Mouse (Mus musculus) retina, postnatal 7 days (tissue): Measurements from ENCODE around the gene Gulp1.
A peak's percentile ranks its signal among the peaks of the same experiment; 100 is the strongest.

ENCODE experiments used
- DNase-seq: peaks from one replicate; pipeline ENCODE4 v3.0.0-alpha.2; 2012; ENCODE audit warnings: low read depth, low spot score

Gene Gulp1

DNA sequence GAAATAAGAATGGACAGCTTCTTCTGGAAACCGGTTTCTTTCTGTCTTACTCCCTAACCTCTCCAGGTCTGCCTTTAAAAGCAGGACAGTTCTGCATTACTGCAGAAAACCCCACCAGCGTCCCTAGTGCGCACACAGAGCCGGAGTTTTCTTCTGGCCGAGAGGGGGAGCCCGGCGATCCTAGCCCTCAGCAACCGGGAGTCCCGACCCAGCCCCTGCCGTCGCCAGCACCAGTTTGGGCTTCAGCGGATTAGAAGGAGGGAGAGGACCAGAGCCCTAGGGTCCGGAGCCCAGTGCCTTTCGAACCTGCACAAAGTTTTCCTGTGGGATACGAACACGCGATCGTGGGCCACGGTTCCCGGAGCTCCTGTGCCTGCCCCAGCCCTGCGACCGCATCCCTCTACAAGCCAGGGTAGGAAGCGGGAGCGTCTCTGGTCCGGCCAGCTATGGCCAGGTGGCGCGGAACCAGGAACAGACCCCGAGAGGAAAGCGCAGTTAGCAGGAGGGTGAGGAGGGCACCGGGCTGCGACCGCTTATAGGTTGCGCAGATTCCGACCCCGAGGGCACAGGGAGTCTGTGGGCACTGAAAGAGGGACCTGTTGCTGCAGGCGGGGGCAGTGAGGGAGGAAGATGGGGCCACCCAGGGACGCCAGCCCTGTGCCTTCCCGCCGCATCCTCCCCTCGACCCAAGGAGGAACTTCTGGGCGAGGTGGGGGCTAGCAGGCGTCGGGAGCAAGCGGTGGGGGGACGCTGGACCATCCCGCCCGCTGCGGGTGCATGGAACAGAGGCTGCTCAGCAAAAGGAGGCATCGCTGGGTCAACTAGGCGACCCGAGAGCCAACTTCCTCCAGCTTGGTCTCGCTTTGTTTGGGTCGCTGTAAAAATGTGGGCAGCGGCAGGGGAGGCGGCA is at the start of gene Gulp1:
TSS of gene Gulp1 (plus strand) at position 51 of the 910 bp plus-strand sequence.
- peak; percentile 40 for DNase-seq

DNA sequence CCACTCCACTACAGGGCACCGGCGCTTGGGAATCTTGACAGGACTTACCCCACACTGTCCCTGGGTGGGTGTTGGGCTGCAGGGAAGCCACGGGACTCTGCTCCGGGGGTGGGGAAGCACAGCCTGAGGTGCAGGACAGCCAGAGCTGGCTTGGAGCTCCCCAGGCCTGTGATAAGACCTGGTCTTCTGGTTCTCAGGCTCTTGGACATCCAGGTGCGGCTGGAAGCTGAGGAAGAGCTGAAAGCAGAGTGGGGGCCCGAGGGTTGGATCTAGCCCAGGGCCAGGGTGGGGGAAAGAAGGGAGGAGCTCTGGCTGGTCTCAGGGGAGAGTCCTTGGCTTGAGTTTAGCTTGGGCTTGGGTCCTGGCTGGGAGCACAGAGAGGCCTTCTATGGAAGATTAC is 1.1 kb upstream of the Gulp1 start:
- no peak for DNase-seq

DNA sequence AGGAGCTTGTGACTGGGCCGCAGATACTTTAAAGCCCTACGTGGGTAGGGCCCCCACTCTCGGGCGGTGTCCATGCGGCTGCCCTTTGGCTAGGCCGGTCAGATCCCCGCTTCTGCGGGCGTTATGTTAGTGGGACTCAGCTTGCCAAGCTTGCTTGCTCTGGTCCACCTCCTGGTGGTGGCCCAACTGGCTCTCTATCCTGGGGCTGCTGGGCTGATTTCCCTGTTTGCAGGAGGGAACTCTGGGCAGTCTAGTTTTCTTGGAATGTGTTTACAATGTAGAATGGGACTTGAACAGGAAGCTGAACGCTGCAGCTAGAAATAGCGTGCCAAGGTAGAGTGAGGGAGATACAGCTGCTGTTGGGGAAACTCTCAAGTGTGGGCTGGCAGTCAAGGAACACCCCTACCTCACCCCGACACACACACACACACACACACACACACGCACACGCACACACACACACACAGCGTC is 1.1 kb downstream of the Gulp1 start:
- DNase-seq, result peak; percentile 31

DNA sequence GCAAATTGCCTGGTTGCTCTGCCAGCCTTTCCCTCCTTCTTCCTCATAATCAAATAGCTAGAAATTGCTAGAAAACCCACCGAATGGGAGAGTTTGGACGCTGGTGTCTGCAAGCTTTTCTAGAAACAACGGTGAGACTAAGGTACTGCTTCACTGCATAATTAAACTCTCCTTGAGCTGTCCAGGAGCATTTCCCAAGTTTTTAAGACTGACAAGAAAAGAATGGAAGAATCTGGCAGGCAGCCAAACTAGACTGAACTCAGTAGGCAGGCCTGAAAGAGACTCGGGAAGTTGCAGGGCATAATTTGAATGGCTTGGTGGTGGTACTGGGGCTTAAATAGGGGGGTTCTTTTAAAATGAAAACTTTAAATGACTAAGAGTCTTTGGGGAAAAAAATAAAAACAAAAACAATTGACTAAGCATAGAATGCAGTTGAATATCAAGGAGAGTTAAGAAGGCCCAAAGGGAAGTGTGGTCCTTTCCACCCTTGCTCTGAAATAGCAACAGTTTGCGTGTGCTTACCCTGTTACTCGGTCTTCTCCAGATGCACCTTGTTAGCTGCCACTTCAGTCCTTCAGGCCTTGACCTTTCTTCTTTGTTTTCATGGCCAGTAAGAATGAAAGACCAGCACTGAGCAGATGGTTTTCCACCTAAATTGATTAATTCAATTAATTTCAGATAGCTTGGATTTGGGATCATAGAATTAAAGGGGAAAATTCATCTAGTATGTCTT is 2.0 kb downstream of the Gulp1 start:
- DNase-seq, result peak; percentile 13

DNA sequence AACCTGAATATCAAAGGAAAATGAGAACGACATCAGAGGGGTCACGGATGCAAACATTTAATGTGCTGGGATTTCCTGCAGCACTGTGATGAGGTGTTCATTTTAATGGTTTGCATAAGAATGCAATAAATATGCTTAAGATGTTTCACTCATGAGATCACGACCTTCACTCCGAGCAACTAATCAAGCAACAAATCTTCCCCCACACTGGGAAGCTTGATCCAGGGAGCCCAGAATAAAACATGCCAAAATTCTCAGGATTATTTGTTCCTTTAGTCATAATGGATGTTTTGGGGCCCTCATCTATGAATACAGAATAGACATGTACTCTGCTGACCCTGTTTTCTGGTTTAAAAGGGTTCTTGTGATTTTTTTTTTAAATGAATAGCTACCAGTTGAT is 16.1 kb downstream of the Gulp1 start:
- DNase-seq, result no peak

DNA sequence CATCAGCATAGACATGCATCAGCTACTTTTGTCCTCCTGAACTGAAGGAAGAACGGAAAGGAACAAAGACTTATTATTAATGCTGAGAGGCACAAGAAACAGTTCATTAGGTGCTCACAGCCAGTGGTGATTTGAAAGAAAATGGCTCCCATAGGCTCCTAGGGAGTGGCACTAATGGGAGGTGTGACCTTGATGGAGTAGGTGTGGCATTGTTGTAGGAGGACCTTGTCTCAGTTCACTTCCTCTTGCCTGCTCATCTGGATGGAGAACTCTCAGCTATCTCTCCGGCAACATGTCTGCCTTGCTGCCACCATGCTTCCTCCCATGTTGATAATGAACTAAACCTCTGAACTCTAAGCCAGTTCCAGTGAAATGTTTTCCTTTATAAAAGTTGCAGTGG is 17.0 kb downstream of the Gulp1 start:
- no peak for DNase-seq

DNA sequence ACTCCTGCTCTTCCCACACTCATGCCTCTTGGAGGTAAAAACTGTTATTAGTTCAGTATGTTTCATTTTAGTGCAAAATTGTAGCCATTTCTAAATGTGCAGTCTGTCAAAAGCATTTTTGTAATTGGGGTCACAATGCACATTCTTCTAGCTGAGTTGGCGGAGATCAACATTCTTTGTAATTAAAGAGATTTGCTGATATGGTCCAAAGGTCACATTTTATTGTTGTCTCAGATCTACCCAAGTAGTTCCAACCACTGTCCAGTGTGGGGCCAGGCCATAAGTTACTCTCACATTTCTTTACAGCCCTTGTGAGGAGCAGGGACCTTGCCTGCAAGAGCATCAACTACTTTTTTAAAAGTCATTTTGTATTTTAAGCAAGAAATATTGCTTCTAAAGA is 24.7 kb downstream of the Gulp1 start:
- no peak for DNase-seq

DNA sequence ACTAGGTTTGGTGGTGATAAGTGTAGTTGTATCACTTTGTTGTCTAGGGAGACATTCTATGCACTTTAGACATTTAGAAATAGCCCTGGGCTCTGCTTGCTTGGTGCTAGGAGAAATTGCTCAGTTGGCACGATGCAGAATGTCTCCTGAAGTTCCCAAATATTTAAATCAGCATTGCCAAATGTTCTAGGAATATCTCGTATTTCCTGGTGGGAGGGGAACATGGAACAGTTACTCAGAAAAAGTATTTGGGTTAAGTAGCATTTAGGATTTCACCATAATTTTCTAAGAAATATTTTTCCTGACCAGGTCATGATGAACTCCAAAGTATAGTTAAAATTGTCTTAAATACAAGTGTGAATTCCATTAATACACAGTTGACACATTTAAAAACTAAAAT is 25.3 kb downstream of the Gulp1 start:
- no peak for DNase-seq

DNA sequence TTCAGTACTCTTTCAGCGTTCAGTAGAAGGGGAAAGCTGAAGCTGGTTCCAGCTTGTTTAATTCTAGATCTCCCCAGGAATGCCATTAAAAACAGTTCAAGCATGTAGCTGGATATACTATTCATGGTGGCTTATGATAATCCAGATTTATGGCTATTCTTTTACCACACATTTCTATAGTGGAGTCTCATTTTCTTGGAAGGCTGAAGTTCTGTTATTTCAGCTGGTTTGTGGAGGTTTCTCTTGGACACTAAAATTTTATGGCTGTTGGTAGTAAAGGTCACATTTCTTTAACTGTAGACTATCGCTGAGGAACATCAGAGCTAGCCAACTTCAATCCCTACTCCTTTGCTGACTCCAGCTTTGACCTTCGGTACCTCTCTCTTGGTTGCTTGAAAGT is 29.1 kb downstream of the Gulp1 start:
- DNase-seq, result no peak

DNA sequence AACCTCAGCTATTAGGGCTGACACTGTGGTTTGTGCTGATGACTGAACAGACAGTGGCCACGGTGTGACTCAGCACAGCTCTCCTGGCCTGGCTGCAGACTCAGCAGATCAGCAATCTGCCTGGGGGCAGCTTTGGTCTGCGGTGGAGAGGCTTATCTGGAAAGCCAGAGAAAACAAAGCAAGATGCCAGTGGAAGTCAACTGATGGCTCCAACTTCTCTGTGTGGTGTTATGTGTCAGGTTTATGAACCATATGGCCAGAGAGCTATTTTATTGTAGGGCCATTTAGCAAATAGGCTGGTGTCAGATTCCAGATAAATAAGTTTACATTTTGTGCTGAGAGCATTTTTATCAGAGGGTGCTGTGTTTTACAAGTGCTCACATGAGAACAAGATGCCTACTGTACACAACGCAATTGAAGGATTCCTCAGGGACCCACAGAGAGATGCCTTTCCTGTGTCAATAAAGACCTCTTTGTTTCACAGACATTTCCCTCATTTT is 33.6 kb downstream of the Gulp1 start:
- DNase-seq, result peak; percentile 57

DNA sequence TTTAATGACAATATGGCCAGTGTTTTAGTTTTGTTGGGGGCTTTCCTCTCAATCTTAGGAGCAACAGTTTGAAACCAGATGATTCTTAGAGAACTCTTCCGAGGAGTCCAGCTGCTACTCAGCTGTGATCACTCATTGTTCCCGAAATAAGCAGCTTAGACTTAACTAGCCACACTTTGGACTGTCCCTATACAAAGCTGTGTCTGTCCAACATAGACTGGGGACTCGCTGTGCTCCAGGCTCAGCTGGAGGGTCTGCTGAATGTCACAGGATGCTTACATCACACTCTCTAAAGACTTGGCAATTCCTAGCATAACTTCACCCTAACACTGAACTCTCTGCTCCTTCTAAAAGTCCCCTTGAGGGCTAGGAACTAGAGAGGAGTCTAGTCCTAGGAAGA is 40.4 kb downstream of the Gulp1 start:
- peak; percentile 11 for DNase-seq

DNA sequence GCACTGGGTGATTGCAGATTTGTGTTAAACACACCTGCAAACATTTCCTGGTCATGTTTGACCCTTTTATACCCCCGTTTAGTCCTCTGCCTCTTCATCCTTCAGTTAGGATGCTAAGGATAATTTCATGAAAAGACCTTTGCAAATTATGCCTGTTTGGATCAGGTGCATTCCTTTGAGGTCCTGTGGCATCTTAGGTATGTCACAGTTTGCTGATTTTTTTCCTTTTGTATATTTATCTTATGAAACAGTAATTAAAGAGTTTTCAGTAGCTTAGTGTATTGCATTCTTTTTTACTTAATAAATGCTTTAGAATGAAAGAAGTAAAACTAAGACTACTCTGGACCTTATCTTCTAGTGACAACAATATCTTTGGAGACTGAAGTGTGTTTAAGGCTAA is 41.8 kb downstream of the Gulp1 start:
- no peak for DNase-seq

DNA sequence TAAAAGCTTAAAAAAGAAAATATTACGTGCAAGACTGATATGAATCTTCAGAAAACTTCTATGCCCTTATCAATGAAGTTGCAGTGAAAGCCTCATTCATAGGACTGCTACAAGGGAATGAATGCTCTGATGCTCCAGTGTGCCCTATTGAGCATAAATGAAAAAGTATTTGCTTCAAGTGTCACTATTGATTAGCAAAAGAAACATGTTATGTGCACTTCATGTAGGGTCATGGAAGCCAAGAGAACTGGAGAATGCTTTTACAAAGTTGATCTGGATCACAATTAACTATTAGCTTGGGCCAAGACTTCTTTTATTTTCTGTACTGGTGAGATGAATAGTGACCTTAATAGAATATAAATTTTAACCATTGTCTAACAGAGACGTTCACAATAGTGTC is 47.0 kb downstream of the Gulp1 start:
- no peak for DNase-seq

DNA sequence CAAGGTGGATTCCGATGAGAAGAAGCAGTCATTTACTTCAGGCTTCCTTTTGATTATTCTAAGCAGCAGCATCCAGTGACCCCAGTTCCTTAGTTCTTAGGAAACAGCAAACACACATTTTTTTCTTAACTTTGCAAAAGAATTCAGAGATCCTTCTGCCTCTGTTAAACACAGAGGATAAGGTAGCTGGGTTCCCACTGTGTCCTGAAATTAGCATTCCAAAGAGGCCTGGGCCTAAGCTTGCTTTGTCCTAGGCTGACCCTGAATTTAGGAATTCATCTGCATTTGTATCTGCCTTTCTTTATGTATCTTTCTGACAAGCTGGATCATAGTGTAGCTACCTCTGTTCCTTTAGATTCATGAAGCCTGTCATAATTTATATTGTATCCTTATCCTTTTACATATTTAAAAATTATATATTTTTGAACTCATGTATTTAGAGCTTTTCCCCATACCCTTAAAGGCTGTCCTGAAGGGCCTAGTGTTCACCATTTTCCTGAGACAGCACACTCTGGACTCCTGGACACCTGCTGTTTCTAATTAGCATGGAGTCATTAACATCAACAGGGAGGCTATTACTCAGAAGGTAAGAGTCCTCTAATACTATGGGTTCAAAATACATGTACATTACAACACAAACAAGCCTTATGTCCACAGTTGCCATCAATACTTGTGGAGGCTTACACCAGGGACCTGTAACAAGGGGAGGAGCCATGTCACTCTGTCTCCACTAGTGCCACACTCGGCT is 62.2 kb downstream of the Gulp1 start:
- DNase-seq, result no peak

DNA sequence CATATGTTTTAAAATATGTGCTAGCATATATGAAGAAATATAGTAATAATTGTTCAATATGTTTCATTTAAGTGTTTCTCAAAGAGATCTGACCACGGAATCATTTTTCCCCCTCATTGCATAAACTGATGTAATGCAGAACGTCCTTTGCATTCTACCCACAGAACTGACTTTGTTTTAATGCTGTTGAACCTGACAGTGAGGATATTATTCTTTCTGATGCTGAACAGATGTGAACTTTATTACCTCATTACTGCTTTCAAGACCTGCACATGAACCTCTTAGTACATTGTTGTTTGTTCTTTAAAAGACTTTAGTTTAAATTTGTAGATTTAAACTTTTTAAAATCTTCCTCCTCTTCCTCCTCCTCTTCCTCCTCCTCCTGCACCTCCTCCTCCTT is 67.4 kb downstream of the Gulp1 start:
- no peak for DNase-seq

DNA sequence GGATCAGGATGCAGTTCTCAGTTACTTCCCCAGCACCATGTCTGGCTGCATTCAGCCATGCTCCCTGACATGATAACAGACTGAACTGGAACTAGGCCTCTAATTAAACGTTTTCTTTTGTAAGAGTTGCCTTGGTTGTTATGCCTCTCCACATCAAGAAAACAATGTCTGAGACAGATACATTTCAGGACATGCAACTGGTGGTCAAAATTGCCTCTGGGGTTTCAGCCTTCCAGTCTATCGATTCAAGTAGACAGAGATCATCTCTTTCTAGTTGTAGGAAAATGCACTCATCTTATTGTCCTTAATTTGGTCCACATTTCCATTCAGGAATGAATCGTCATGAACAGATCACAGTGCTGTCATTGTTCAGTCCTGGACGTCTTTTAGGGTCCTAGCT is 83.2 kb downstream of the Gulp1 start:
- no peak for DNase-seq

DNA sequence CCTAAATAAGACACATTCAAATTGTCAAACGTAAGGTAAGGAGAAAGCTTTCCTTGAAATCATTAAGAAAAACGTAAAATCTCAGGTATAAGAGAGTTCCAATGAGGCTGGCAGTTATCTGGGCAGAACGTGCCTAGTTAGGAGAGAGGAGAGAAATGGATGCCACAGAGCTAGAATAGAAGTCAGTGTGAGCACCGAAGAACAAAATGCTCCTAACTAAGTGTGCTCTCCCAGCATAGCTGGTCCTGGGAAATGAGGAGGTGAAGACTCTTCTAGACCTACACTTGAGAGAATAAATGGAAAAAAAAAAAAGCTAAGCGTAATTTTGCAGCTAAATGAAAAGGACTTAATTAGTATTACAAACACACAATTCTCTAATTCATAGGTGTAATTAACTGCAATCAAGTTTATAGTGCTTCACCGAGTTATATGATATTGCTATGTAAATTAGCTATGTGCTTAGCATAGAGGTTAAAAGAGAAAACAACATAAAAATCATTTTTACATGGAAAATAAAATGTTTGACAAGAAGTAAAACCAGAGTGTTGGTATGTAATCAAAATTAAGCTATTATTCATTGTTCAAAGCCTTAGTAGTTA is 94.5 kb downstream of the Gulp1 start:
- DNase-seq, result no peak

DNA sequence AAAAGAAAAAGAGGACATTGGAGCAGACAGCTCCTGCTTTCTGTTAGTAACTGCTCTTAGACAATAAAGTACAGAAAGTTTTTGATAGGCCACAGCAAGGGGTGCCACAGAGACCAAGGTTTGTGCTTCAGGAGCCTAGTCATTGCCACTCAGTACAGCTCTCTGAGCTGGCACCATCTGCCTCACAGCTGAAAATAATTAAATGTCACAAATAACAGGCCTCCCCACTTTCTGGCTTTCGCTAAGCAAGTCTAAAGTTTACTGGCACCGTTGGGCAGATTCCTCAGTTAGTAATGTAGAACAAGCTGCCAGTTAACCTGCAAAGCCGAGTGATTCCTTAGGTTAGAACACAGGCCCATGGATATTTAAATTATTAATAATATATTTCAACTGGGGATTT is 127.7 kb downstream of the Gulp1 start:
- no peak for DNase-seq

DNA sequence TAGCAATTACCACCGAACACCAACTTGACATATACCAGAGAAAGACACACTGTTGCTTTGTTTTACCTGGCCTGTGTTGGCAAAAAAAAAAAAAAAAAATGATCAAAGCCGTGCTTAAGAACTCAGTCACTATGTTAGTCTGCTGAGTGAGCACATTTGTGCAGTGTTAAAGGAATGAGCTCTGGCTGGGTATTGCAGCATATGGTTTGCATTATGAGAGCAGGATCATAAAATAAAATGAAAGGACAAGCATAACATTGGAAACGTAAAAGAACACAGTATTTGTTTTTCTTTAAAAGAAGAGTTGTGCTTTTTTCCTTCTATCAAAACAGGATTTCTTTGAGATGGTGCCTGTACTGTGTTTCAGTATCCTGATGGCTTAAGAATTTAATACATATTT is 128.1 kb downstream of the Gulp1 start:
- no peak for DNase-seq

DNA sequence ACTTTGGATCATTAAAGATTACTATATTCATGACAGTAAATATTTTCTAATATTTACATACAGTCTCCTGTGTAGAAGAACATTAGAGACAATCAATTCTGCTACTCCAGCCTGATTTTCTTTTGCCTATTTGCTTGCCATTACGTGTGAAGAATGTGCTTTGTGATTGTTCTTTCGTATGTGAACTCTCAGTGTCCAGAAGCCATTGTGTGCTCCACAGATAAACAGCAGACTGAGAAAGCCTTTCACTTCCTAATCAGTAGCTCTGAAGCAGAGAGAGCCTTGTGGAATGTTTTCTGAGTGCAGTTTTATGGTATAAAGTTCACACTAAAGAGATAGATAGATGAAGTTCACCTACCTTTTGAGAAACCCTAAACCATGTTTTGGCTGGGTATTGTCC is 131.2 kb downstream of the Gulp1 start:
- DNase-seq, result no peak

DNA sequence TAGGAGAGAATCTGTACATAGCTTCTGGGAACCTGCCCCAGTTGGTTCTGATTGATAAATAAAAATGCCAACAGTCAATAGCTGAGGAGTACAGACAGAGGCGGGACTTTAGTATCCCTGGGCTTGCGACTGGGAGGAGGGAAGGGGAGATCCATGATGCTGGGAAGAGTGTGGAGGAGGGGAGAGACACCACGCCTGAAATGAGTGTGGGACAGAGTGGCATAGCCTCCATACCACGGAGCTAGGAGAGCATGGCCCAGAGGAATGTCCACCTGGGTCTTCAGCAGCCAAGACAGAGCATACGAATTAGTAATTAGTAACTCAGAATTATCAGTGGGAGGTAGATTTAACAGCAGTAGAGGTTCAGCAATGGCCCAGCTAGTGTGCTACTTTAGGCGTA is 132.4 kb downstream of the Gulp1 start:
- DNase-seq, result no peak
